In genomic region chr4:117189382-117189855, GRCm38 (mm10) we compare ENCODE assay signal across 8 mouse cellular contexts. TPM values are rescaled to one million over a fixed set of nuclear protein-coding genes. Genes with fewer than 3 reads are reported as not detected.
A peak's percentile ranks its signal among the peaks of the same experiment; 100 is the strongest.
DNase-seq lines count a peak whose midpoint lies in the region; ATAC-seq lines count a peak whose summit lies in the region.

No protein-coding gene starts in this region.

- H3K4me2 ChIP-seq in hindbrain, embryonic 12.5 days (replicated peaks): peak overlapping the region; percentile 37

- H3K27ac ChIP-seq in hindbrain, embryonic 12.5 days: peak overlapping the region; percentile 79

- H3K4me3 ChIP-seq in hindbrain, embryonic 12.5 days: peak overlapping the region; percentile 23

- 0 out of 2 replicates have a peak, but pooled peaks cover 2% of the 10 kb centered on the region for H3K4me1 ChIP-seq in hindbrain, embryonic 12.5 days

- no peaks in the 10 kb centered on the region for H3K9me3 ChIP-seq in hindbrain, embryonic 12.5 days (replicated peaks)

- no peaks in the 10 kb centered on the region for H3K36me3 ChIP-seq in hindbrain, embryonic 12.5 days

- ATAC-seq in hindbrain, embryonic 12.5 days (ENCODE audit: low FRiP score): peak; percentile 65

- 3% methylated on average over 16 of the region's 16 CpGs for WGBS in hindbrain, embryonic 12.5 days

- peak overlapping the region; percentile 55 for H3K9ac ChIP-seq in hindbrain, embryonic 12.5 days

- peak; percentile 96 for DNase-seq in NIH3T3 (ENCODE audit: low read depth)
- peak; percentile 88 for DNase-seq in cerebellum, adult 9-10 months
- DNase-seq in frontal cortex, postnatal 10 days (ENCODE audit: low spot score in 2 of 2): peak; percentile 50 to 80
- peak; percentile 76 to 86 for DNase-seq in layer of hippocampus, postnatal 14 days (ENCODE audit: low spot score in 2 of 2)
- DNase-seq in lung, postnatal 14 days: peak; percentile 92
- DNase-seq in ovary, postnatal 36 days (ENCODE audit: low spot score): peak; percentile 79
- DNase-seq in thymus, postnatal 14 days: peak; percentile 90

- H3K27me3 ChIP-seq in hindbrain, embryonic 12.5 days: no peaks in the 10 kb centered on the region

RNA-seq across cellular contexts. Expression of gene Kif2c, which starts 7.0 kb away (rescaled TPM):
- 55.6 and 56.4 TPM in 2 replicates for polyA plus RNA-seq in hindbrain, embryonic 12.5 days (2016; fragmentation: Nextera tagmentation; extraction: Ambion mirVana)
- total RNA-seq in layer of hippocampus, postnatal 14 days (2021): 1 to 10 TPM; 1.3 to 1.7 TPM

RNA-seq across cellular contexts. Expression of gene Rps8, which starts 33.4 kb away (rescaled TPM):
- 588 and 618 TPM in 2 replicates for polyA plus RNA-seq in hindbrain, embryonic 12.5 days (2016; fragmentation: Nextera tagmentation; extraction: Ambion mirVana)
- total RNA-seq in layer of hippocampus, postnatal 14 days (2021): 100 to 1,000 TPM; 436 to 472 TPM

RNA-seq across cellular contexts. Expression of gene Plk3, which starts 55.7 kb away (rescaled TPM):
- polyA plus RNA-seq in hindbrain, embryonic 12.5 days (2016; fragmentation: Nextera tagmentation; extraction: Ambion mirVana): 26.4 and 29.6 TPM in 2 replicates
- total RNA-seq in layer of hippocampus, postnatal 14 days (2021): 10 to 100 TPM; 11.6 to 13.8 TPM

Comparison
In these comparisons a context has a peak if more than half of its experiments do, and no peak if none do; other contexts are left out.
1. Peak in every context shown above with its lines: DNase-seq, ATAC-seq, H3K4me3 ChIP-seq and H3K27ac ChIP-seq.